Mouse (Mus musculus) liver, embryonic 16.5 days (tissue): ENCODE measurements at regions not wholly inside any gene's neighbourhood (a gene's known extent, or its start where the extent isn't known, plus 50 kb on each side); places are given as distances from the start of the nearest gene placed in this dataset.

ENCODE experiments used
- ATAC-seq: fragments of 200-750 bp; cut with Nextera tagmentation; 2 replicates; pipeline ENCODE4 v1.8.0; 2017; ENCODE audit warnings: low read depth, mild to moderate bottlenecking, moderate number of reproducible peaks, moderate library complexity
- H3K27ac ChIP-seq: fragments of 300-500 bp; sonication (generic); 2 replicates; pipeline ENCODE4 v1.5.1; 2014; ENCODE audit warnings: mild to moderate bottlenecking, low read length
- H3K27me3 ChIP-seq: fragments of 300-500 bp; sonication (generic); 2 replicates; pipeline ENCODE4 v1.6.1; 2014; ENCODE audit warnings: low read depth, low read length, mixed read lengths; ENCODE audit not compliant: control insufficient read depth, insufficient read depth
- H3K36me3 ChIP-seq: fragments of 300-500 bp; sonication (generic); 2 replicates; pipeline ENCODE4 v1.6.1; 2014; ENCODE audit warnings: mild to moderate bottlenecking; ENCODE audit not compliant: control insufficient read depth, insufficient read depth
- H3K4me1 ChIP-seq: fragments of 300-500 bp; sonication (generic); 2 replicates; pipeline ENCODE4 v1.6.1; 2014; ENCODE audit warnings: low read depth, low read length, mixed read lengths; ENCODE audit not compliant: control insufficient read depth
- H3K4me2 ChIP-seq: fragments of 300-500 bp; sonication (generic); 2 replicates; pipeline ENCODE4 v1.6.1; 2014; ENCODE audit warnings: low read depth, low read length, mixed read lengths
- H3K4me3 ChIP-seq: fragments of 300-500 bp; sonication (generic); 2 replicates; pipeline ENCODE4 v1.5.1; 2014; ENCODE audit warnings: low read depth, mild to moderate bottlenecking, low read length
- H3K9ac ChIP-seq: fragments of 300-500 bp; sonication (generic); 2 replicates; pipeline ENCODE4 v1.6.1; 2014; ENCODE audit warnings: low read depth, low read length
- H3K9me3 ChIP-seq: fragments of 300-500 bp; sonication (generic); replicated peaks from 2 replicates; pipeline ENCODE4 v1.6.1; 2016; ENCODE audit warnings: low read length; ENCODE audit not compliant: control insufficient read depth
- WGBS: fragments of 180-500 bp; shearing (Covaris S2); extraction: QIAGEN DNeasy Blood & Tissue Kit; methylation state at CpG from one replicate; pipeline ENCODE4 v1.1.7; 2014; ENCODE audit not compliant: insufficient replicate concordance; 5-methylcytosine and 5-hydroxymethylcytosine counted together

GRCm38 (mm10) chr9:35365975-35366374, 55.0 kb upstream of the Cdon start:
- Histone ChIP-seq H3K9ac (no peak overlapping the region), H3K36me3 (no peaks in the 10 kb centered on the region), H3K9me3 (no peaks in the 10 kb centered on the region), H3K4me2 (no peak overlapping the region), H3K27ac (no peak overlapping the region), H3K27me3 (no peaks in the 10 kb centered on the region), H3K4me3 (no peak overlapping the region), H3K4me1 (no peaks in the 10 kb centered on the region)
- ATAC-seq = no peak
- WGBS = 72% methylated on average over 5 of the region's 5 CpGs

GRCm38 (mm10) chr9:35369063-35369462, 51.9 kb upstream of the Cdon start:
- ATAC-seq = no peak
- WGBS = 62% methylated on average over 5 of the region's 5 CpGs
- Histone ChIP-seq H3K4me1 (no peaks in the 10 kb centered on the region), H3K4me3 (no peak overlapping the region), H3K27ac (no peak overlapping the region), H3K9me3 (no peaks in the 10 kb centered on the region), H3K4me2 (no peak overlapping the region), H3K36me3 (no peaks in the 10 kb centered on the region), H3K27me3 (no peaks in the 10 kb centered on the region), H3K9ac (no peak overlapping the region)

- Histone ChIP-seq H3K9ac (no peak overlapping the region), H3K27me3 (no peaks in the 10 kb centered on the region), H3K4me2 (no peak overlapping the region), H3K27ac (no peak overlapping the region), H3K4me3 (no peak overlapping the region), H3K4me1 (no peaks in the 10 kb centered on the region), H3K36me3 (no peaks in the 10 kb centered on the region), H3K9me3 (no peaks in the 10 kb centered on the region)
- no peak for ATAC-seq
- WGBS = 62% methylated on average over 3 of the region's 3 CpGs
Observed at GRCm38 (mm10) chr9:35370031-35370430, 50.9 kb upstream of the Cdon start.

- ATAC-seq = no peak
- H3K27me3 ChIP-seq = no peaks in the 10 kb centered on the region
- no peak overlapping the region for H3K4me2 ChIP-seq
- WGBS = 63% methylated on average over 3 of the region's 3 CpGs
- H3K4me1 ChIP-seq = no peaks in the 10 kb centered on the region
- H3K9ac ChIP-seq = no peak overlapping the region
- no peak overlapping the region for H3K4me3 ChIP-seq
- no peak overlapping the region for H3K27ac ChIP-seq
- H3K36me3 ChIP-seq = no peaks in the 10 kb centered on the region
- H3K9me3 ChIP-seq = no peaks in the 10 kb centered on the region
Observed at GRCm38 (mm10) chr9:35370895-35371294, 50.0 kb upstream of the Cdon start.
